Mouse (Mus musculus) cortical plate, adult 2 months (tissue): ENCODE measurements at regions not wholly inside any gene's neighbourhood (a gene's known extent, or its start where the extent isn't known, plus 50 kb on each side); places are given as distances from the start of the nearest gene placed in this dataset.

Source experiments
- CTCF ChIP-seq: fragments of 200-500 bp; IDR thresholded peaks from 2 replicates; pipeline ENCODE4 v1.5.1; 2011; ENCODE audit warnings: mild to moderate bottlenecking, control low read depth, low read length; ENCODE audit not compliant: insufficient read depth; ENCODE audit errors: extremely low read depth
- POLR2A ChIP-seq: fragments of 200-500 bp; IDR thresholded peaks from 2 replicates; pipeline ENCODE4 v1.6.1; 2011; ENCODE audit warnings: mild to moderate bottlenecking, low read length, control low read depth; ENCODE audit not compliant: insufficient read depth; ENCODE audit errors: extremely low read depth

- TF ChIP-seq CTCF (no peak), POLR2A (no peak)
These were observed 345.3 kb downstream of the Bcor start for GRCm38 (mm10) chrX:11814861-11815260.
